Mouse (Mus musculus) kidney, postnatal 4 days (tissue): ENCODE results near the gene A630095N17Rik.

Experiments
- DNase-seq, 2 experiments: peaks; one replicate each; pipeline ENCODE4 v3.0.0; 2021; ENCODE audit warnings: mixed read lengths in 2 of 2

A630095N17Rik gene

DNA sequence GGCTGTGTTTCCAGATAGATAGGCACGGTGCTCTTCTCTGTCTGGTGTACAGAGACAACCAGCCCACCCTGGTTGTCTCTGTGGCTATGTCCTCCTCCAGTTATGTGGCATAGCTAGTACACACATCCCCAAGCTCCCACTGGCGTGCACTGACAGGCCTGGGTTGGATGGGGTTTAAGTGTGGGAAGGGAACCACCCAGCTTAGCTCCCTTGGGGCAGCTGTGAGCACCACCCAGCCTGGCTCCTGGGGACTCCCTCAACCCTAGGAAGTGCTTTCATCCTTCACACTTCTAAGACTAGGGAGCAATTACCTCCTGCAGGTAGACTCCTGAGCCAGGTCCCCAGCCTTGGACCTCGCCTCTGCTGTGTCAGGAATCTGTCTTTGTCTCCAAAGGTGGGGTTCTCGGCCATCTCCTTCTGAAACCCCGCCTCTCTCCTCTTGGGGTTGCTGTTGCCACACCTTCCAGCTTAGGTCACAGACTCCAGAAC is at the start of gene A630095N17Rik:
Gene A630095N17Rik (minus strand): TSS at position 439 of the 489 bp plus-strand sequence.
- no peak for DNase-seq

GRCm38 (mm10) chr1:75278228-75278627 is 46.3 kb upstream of the A630095N17Rik start, which contains the start of gene Resp18:
Resp18 (minus strand) TSS chr1:75278415.
- no peak for DNase-seq

DNA sequence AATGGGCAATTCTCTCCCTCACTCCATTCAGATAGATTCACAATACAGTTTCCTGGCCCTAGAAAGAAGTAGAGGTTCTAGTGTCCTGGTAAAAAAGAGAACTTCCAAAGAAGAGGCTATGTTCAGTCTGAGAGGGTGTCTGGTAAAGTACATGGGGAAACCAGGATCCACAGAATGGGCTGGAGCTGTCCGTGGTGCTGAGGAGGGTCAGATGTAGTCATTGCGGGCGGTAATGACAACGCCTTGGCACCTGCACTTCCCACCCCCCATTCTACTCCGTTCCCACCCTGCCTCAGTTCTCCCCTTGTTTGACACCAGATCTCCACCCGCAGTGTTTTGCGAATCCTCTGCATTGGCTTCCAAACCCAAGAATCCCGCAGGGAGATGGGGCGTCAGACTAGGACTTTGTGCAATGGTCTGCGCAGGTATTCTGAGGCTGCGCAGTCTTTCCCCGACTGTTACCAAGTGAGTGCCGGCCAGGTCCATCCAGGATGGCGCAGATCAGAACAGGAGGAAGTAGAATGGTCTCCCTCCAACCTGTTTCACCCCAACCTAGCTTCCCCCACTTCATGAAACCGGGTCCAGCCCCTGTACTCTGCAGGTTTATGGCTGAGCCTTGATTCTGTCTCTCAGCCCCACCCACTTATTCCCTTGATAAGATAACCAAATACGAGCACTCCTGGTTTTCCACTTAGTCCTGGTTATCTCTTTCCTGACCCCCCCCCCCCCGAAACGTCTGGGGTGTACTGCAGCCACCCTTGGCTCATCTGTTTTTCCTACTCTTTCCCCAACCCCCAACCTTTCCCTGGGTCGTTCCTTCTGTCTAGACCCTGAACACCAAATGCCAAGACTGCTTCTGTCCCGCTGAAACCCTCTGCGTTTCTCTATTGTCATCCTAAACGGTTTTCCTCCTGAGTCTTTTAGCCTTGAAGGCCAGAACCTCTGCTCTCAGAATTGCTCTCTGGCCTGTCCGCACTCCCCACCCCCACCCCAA is 45.6 kb upstream of the A630095N17Rik start:
- peak; percentile 88 to 90 for DNase-seq

GRCm38 (mm10) chr1:75264091-75264880 is 32.4 kb upstream of the A630095N17Rik start, which contains the start of gene Ptprn:
Ptprn (minus strand) TSS chr1:75264502.
- no peak for DNase-seq

DNA sequence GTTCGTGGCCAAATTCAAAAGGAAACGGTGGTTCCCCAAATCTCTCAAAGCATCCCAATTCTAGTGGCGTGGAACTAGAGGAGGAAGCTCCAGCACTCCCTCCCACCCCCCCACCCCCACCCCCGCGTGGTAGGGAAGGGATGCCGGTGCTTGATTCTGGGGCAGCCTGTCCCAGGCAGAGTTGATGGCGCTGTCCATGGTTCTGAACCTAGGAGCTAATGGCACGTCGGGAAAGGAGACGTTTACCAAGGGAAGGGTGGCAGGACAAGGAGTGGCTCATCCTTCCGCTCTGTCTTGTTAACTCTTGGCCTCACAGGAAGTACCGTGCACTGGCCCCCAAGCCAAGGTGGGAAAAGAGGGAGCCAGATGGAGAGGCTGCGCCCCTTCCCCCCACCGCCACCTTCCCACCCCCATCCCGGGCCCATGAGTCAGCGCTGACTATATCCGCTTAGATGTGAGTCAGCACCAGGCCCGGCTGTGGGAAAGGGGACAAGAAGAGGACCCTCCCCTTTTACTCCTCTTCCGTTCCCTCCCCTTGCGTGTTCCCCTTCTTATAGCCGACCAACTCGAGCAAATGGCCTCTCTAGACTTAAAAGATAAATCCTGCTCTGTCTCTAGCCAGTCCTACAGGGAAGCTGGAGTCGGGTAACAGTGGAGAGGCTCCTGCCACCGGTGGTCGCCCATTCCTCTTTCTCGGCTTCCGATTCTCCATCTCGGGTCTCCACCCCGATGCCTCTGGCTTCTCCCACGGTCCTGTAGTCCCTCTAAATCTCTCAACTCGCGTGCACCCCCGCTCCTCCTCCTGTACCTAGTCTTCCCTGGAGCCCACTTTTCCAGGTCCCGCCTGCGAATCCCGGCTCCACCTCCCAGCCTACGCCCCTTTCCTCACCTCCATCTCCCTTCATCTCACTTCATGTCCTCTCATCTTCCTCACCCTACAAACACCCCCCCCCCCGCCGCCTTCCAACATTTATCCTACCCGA is 31.4 kb upstream of the A630095N17Rik start:
- DNase-seq: peak; percentile 89 to 90

- DNase-seq: no peak
Measured at GRCm38 (mm10) chr1:75261278-75261677, 29.4 kb upstream of the A630095N17Rik start.

DNA sequence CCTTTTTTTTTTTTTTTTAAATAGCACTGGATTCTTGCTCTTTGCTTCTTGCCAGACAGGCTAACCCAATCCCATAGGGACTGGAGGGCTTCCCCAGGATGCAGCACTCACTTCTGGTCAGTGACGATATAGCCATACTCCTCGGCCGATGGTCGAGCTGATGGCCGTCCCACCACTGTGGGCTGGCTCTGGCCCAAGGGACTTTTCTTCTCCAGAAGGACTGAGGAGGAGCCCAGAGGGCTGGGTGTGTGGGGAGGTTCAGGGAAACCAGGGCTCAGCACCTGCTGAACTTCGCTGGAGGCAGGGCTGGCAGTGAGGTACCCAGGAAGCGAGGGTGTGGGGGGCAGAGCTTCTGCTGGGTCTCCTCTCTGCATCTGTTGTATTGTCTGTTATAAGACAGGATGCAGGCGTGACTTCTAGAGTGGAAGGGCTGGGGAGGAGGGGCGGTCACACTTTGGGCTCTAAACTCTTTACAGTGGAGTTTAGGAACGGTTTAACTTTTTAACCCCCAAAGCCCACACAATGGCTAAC is 23.7 kb upstream of the A630095N17Rik start:
- no peak for DNase-seq

- DNase-seq: no peak
Measured at GRCm38 (mm10) chr1:75254625-75255013, 22.7 kb upstream of the A630095N17Rik start.

DNA sequence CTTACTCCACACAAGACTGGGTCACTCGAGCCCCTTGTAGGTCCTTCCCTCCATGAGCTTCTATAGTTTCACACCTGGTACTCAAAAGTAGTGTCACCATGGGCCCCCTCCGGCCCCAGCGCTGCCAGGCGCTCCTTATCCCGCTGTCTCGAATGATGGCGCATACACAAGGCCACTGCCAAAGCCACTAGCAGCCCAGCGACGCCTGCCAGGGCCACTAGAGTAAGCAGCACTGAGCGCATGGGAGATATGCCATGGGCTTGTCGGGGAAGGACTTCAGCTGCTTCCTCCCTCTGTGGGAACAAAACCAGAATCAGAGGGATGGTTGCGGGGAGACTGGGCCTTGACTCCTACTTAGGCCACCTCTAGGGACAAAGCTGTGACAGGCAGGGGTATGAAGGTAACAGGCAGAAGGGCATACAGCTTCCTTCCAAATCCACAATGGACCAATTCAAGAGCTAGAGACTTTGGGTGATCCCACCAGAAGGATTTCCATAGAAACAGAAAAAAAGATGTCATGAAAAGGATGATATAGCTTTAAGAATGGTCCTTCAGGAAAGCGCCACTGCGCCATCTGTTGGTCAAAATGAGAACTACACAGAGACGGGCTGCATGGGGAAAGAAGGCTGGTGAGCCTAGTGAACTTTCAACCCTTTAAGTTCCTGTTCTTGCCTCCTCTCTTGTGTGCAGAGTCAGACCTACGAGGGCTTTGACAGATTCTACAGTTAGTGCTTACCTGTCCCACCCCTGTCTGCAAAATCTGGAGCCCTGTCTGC is 22.1 kb upstream of the A630095N17Rik start:
- DNase-seq: peak; percentile 89 to 92

DNA sequence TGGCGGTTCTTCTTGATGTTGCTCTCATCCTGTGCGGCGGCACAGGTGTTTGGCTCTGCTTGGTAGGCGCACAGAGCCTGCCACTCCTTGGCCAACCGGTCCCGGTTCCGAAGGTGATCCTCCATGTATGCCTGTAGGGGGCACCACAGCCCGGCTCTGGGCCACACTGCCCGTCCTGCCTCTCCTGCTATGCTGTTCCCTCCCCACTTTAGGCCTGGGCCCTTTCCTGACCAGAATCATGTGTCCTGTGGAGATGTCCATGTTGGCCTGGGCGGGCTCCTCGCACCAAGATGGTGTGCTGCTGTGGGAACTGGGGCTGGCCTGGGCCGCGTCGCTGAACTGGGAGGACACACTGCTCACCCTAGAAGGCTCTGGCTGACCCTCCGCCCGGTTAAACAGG is 21.1 kb upstream of the A630095N17Rik start:
- no peak for DNase-seq

DNA sequence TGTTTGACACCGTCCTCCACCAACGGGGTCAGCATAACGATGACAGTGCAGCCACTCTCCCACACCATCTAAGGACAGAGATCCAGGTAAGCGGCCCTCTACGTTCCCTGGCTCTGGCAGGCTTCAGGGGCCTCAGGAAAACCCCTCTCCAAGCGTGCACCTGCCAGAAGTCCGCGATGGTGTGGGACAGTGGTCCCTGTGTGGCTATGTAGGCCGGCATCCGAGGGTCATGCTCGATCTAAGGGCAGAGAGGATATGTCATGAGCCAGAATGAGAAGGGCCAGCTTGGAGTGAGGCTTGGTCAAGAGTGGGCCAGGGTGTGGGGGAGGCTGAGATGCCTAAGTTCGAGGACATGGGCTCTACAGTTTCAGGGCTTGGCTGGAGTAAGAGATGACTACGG is 20.4 kb upstream of the A630095N17Rik start:
- DNase-seq: no peak

DNA sequence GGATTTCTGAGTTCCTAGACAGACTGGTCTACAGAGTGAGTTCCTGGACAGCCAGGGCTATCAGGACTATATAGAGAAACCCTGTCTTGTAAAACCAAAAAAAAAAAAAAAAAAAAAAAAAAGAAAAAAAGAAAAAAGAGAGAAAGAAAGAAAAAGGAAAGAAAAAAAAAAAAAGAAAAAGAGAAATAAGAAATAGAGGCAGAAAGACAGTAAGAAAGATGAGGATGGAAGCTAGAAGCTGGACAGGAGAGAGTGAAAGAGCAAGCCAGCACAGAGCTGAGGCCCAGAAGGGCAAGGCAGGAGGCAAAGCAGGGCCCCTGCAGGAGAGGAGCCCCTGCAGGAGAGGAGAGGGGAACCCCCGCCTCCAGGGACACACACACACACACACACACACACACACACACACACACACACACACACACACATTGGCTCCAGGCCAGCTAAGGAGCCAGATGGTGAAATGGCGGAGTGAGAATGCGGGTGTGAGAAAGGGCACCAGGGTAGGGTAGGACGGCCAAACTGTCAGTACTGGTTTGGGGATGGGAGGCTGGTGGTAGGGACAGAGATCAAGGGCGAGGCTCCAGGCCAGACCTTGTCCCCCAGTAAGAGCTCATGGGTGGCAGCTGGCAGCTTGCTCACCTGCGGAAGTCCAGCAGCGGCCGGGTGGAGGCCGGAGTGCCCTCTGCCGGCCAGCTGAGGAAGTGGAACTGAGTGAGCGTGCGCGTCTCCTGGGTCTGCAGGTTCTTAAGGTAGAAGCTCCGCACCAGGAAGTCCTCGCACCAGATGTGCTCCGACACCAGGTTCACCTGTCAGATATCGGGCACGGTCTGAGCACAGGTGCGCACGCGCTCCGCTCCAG is 19.4 kb upstream of the A630095N17Rik start:
- peak; percentile 84 to 89 for DNase-seq

- DNase-seq: peak in 1 of 2 experiments; percentile 31
Measured at GRCm38 (mm10) chr1:75250498-75250897, 18.6 kb upstream of the A630095N17Rik start.

DNA sequence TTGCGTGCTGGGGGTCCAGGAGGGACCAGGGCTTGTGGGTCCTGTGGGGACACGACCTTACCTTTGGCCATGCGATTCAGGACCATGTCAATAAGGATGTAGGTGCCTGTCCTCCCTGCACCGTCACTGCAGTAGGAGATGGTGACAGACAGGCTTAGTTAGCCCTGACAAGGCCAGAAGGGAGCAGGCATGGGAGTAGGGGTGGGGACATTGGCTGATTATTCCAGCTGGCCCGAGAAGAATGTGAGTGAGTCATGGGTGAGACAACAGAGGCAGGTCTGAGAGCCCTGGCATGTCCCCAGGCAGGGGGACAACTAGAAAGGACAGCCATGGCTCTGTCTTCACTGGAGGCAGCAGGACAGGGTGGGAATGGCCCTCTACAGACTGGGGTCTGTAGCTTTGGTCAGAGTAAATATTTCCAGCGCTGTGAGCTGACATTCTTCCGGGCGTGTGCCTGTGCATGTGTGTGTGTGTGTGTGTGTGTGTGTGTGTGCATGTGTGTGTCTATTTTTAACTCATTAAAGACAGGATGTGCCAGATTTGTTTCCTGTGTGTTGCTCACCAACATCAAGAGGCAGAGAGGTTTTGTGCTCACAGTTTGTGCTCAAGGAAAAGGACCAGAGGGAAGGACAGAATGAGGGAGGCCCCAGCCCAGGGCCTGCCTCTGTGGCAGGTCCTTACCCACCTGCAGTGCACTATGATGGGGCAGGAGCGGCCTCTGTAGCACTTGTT is 16.3 kb upstream of the A630095N17Rik start:
- DNase-seq: peak in 1 of 2 experiments; percentile 49

DNA sequence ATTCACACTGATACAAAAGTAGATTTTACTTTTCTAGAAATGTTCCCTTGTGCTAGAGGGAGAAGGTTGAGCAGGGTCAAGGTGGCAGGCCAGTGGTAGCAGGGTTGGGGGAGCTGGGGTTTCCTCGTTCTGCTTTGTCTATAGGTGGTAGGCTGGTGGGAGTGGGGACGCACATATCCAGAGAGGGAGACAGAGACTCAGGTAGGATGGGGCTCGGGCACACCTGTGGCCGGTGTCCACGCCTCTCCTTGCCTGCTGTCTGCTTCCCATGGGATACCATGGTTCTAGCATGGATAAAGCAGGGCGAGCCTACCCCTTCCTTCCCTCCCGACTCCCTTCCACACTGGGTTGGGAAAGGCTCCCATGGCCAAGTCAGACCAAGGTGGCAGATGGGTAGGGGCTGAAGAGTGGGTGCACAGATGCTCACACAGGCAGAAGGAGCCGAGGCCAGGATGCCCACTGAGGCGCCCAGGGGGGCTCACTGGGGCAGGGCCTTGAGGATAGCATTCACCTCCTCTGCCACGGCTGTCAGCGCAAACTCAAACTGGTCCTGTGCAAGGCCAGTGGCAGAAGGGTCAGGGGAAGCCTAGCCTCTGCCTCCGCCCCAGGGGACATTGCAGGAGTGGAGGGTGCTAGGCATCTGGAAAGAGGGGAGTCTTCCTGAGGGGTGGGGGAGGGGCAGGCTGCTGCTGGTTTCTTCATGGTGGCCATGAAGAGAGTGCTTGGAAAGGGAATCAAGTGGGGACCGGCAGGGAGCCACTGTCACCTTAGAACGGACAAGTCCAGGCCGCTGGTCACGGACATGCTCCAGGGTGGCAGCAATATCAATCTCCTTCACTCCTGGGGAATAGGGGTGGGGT is 15.4 kb upstream of the A630095N17Rik start:
- DNase-seq: no peak

- peak; percentile 60 to 68 for DNase-seq
Measured at GRCm38 (mm10) chr1:75244836-75245235, 12.9 kb upstream of the A630095N17Rik start.

GRCm38 (mm10) chr1:75244175-75244826 is 12.4 kb upstream of the A630095N17Rik start:
- DNase-seq: no peak
